Mouse (Mus musculus) spleen, embryonic (tissue): ENCODE results near the gene Arpc1a.
"Not testable (repeated sequence)": the region's sequence is repeated elsewhere in the genome, so short reads cannot be mapped to it uniquely, and the experiment has no call there.

Experiments
- CTCF ChIA-PET: fragments of 350-600 bp; sonication (Branson Sonifier 250); formaldehyde crosslinking; loops from one replicate; lab custom pipeline; 2022; lab: Charles Lee

The Arpc1a gene

GRCm38 (mm10) chr5:145083632-145084451, at the start of gene Arpc1a, which contains the start of gene Kpna7:
Gene Arpc1a (plus strand): TSS chr5:145083830.
Gene Kpna7 (minus strand): TSS chr5:145084030.
- CTCF ChIA-PET = no interaction called here

- CTCF ChIA-PET = no interaction called here
Observed at GRCm38 (mm10) chr5:145041628-145042027, 42.0 kb upstream of the Arpc1a start.

- CTCF ChIA-PET = not testable (repeated sequence)
Observed at GRCm38 (mm10) chr5:145042690-145043089, 40.9 kb upstream of the Arpc1a start, which contains the start of gene 1700018F24Rik. Gene 1700018F24Rik (plus strand): TSS chr5:145042990.

GRCm38 (mm10) chr5:145054187-145054586, 29.4 kb upstream of the Arpc1a start:
- CTCF ChIA-PET = not testable (repeated sequence)

- CTCF ChIA-PET = no interaction called here
Observed at GRCm38 (mm10) chr5:145057907-145058306, 25.7 kb upstream of the Arpc1a start.

GRCm38 (mm10) chr5:145058722-145059121, 24.9 kb upstream of the Arpc1a start:
- CTCF ChIA-PET = no interaction called here

GRCm38 (mm10) chr5:145059524-145059923, 24.1 kb upstream of the Arpc1a start:
- CTCF ChIA-PET = no interaction called here

GRCm38 (mm10) chr5:145064765-145065340, 18.8 kb upstream of the Arpc1a start:
- CTCF ChIA-PET = no interaction called here

GRCm38 (mm10) chr5:145068863-145069262, 14.8 kb upstream of the Arpc1a start:
- CTCF ChIA-PET = no interaction called here

- CTCF ChIA-PET = no interaction called here
Observed at GRCm38 (mm10) chr5:145069707-145070106, 13.9 kb upstream of the Arpc1a start.

- CTCF ChIA-PET = no interaction called here
Observed at GRCm38 (mm10) chr5:145071342-145071741, 12.3 kb upstream of the Arpc1a start.

- CTCF ChIA-PET = no interaction called here
Observed at GRCm38 (mm10) chr5:145075081-145075480, 8.5 kb upstream of the Arpc1a start.

GRCm38 (mm10) chr5:145081866-145082613, 1.6 kb upstream of the Arpc1a start:
- CTCF ChIA-PET = no interaction called here

- CTCF ChIA-PET = interaction anchor here (0.7 kb wide), 1 partner anchor 28 kb away, joined by 10 read pairs; no protein-coding TSS in a partner anchor
Observed at GRCm38 (mm10) chr5:145083201-145083600, 429 bp upstream of the Arpc1a start.

- CTCF ChIA-PET = no interaction called here
Observed at GRCm38 (mm10) chr5:145084822-145085221, 1.2 kb downstream of the Arpc1a start.

GRCm38 (mm10) chr5:145088186-145088585, 4.6 kb downstream of the Arpc1a start:
- CTCF ChIA-PET = no interaction called here

GRCm38 (mm10) chr5:145089878-145090277, 6.2 kb downstream of the Arpc1a start:
- CTCF ChIA-PET = no interaction called here

GRCm38 (mm10) chr5:145096195-145096594, 12.6 kb downstream of the Arpc1a start:
- CTCF ChIA-PET = no interaction called here

- CTCF ChIA-PET = interaction anchor here (0.7 kb wide), 1 partner anchor 64 kb away, joined by 5 read pairs; no protein-coding TSS in a partner anchor
Observed at GRCm38 (mm10) chr5:145098340-145098821, 14.8 kb downstream of the Arpc1a start.

- CTCF ChIA-PET = no interaction called here
Observed at GRCm38 (mm10) chr5:145100960-145101359, 17.3 kb downstream of the Arpc1a start.

- CTCF ChIA-PET = not testable (repeated sequence)
Observed at GRCm38 (mm10) chr5:145101451-145101850, 17.8 kb downstream of the Arpc1a start.

GRCm38 (mm10) chr5:145102706-145103105, 19.1 kb downstream of the Arpc1a start:
- CTCF ChIA-PET = no interaction called here
